In genomic region chr13:97780556-97780955, GRCm38 (mm10) we compare ENCODE assay signal across 22 mouse cellular contexts. TPM values are rescaled to one million over a fixed set of nuclear protein-coding genes. Genes with fewer than 3 reads are reported as not detected.
DNase-seq lines count a peak whose midpoint lies in the region; ATAC-seq lines count a peak whose summit lies in the region.
"Had no signal": no experiment of that assay in that cellular context is flagged by ENCODE, and none has a peak within 500 bp of the region (broad histone marks: within the 10 kb centered on the region; RNA-seq: fewer than 3 reads in every experiment).

No protein-coding gene starts in this region.

- no peaks in the 10 kb centered on the region for H3K9me3 ChIP-seq in embryonic facial prominence, embryonic 13.5 days
- H3K9me3 ChIP-seq in embryonic facial prominence, embryonic 10.5 days: no peaks in the 10 kb centered on the region
- no peaks in the 10 kb centered on the region for H3K9me3 ChIP-seq in liver, embryonic 12.5 days (replicated peaks)
- no peaks in the 10 kb centered on the region for H3K9me3 ChIP-seq in liver, embryonic 11.5 days (ENCODE audit: control insufficient read depth, low read length)
- H3K9me3 ChIP-seq: forebrain, embryonic 15.5 days; hindbrain, embryonic 10.5 days; midbrain, embryonic 15.5 days; neural tube, embryonic 15.5 days had no signal

- 59% methylated on average over 2 of the region's 2 CpGs for WGBS in embryonic facial prominence, embryonic 13.5 days
- WGBS in embryonic facial prominence, embryonic 10.5 days: 74% methylated on average over 2 of the region's 2 CpGs
- 49% methylated on average over 2 of the region's 2 CpGs for WGBS in liver, embryonic 12.5 days (ENCODE audit: insufficient replicate concordance)
- WGBS in liver, embryonic 11.5 days: 66% methylated on average over 2 of the region's 2 CpGs

- no peak overlapping the region for H3K9ac ChIP-seq in embryonic facial prominence, embryonic 13.5 days
- H3K9ac ChIP-seq in liver, embryonic 12.5 days: no peak overlapping the region; the same call in 1 of the 2 replicates
- H3K9ac ChIP-seq in liver, embryonic 11.5 days (ENCODE audit: low read depth, low read length): no peak overlapping the region
- H3K9ac ChIP-seq: forebrain, embryonic 15.5 days; midbrain, embryonic 15.5 days; neural tube, embryonic 15.5 days had no signal

- H3K4me1 ChIP-seq in embryonic facial prominence, embryonic 13.5 days: peaks cover 35% of the 10 kb centered on the region
- H3K4me1 ChIP-seq in embryonic facial prominence, embryonic 10.5 days: peaks cover 25% of the 10 kb centered on the region
- peaks cover 68% of the 10 kb centered on the region for H3K4me1 ChIP-seq in liver, embryonic 12.5 days
- H3K4me1 ChIP-seq in liver, embryonic 11.5 days (replicated peaks; ENCODE audit: control insufficient read depth, insufficient read depth, low read length): peaks cover 40% of the 10 kb centered on the region
- H3K4me1 ChIP-seq: forebrain, embryonic 15.5 days; midbrain, embryonic 15.5 days had no signal

- no peak overlapping the region for H3K4me2 ChIP-seq in embryonic facial prominence, embryonic 13.5 days
- no peak overlapping the region for H3K4me2 ChIP-seq in liver, embryonic 12.5 days
- no peak overlapping the region for H3K4me2 ChIP-seq in liver, embryonic 11.5 days
- H3K4me2 ChIP-seq: forebrain, embryonic 15.5 days; midbrain, embryonic 15.5 days; neural tube, embryonic 15.5 days had no signal

- no peaks in the 10 kb centered on the region for H3K27me3 ChIP-seq in embryonic facial prominence, embryonic 13.5 days
- H3K27me3 ChIP-seq in embryonic facial prominence, embryonic 10.5 days (replicated peaks; ENCODE audit: low read depth, poor library complexity, severe bottlenecking): no peaks in the 10 kb centered on the region
- no peaks in the 10 kb centered on the region for H3K27me3 ChIP-seq in liver, embryonic 12.5 days (replicated peaks)
- H3K27me3 ChIP-seq in liver, embryonic 11.5 days (replicated peaks; ENCODE audit: control insufficient read depth, insufficient read depth, low read length): no peaks in the 10 kb centered on the region
- H3K27me3 ChIP-seq: forebrain, embryonic 15.5 days; midbrain, embryonic 15.5 days; neural tube, embryonic 15.5 days had no signal

- DNase-seq in embryonic facial prominence, embryonic 10.5 days (ENCODE audit: low spot score): no peak
- no peak for DNase-seq in liver, embryonic 11.5 days (ENCODE audit: low spot score)
- DNase-seq in testis, postnatal 10 days (ENCODE audit: low spot score): peak; percentile 30
- DNase-seq in testis, postnatal 14 days (ENCODE audit: low spot score): no peak
- DNase-seq in adrenal gland, adult 18-20 months (ENCODE audit: low spot score in 2 of 2): no peak
- DNase-seq in left cerebral cortex, adult 9 months (ENCODE audit: low spot score in 2 of 2): no peak
- DNase-seq: adrenal gland, postnatal 14 days; cerebellum, adult 11 months; cerebellum, postnatal 10 days; gastrocnemius, postnatal 25 days; layer of hippocampus, postnatal 36 days; lung, adult 2 months; thymus, postnatal 14 days had no signal

- H3K36me3 ChIP-seq in embryonic facial prominence, embryonic 13.5 days: no peaks in the 10 kb centered on the region
- H3K36me3 ChIP-seq in embryonic facial prominence, embryonic 10.5 days (replicated peaks): no peaks in the 10 kb centered on the region
- H3K36me3 ChIP-seq in liver, embryonic 12.5 days: no peaks in the 10 kb centered on the region
- H3K36me3 ChIP-seq in liver, embryonic 11.5 days (ENCODE audit: control insufficient read depth, insufficient read depth, low read length): no peaks in the 10 kb centered on the region
- H3K36me3 ChIP-seq: forebrain, embryonic 15.5 days; hindbrain, embryonic 10.5 days; midbrain, embryonic 15.5 days; neural tube, embryonic 15.5 days had no signal

- ATAC-seq in embryonic facial prominence, embryonic 13.5 days (ENCODE audit: insufficient number of reproducible peaks, insufficient read depth, low FRiP score, low TSS enrichment, low read depth): no peak
- no peak for ATAC-seq in liver, embryonic 12.5 days
- ATAC-seq in liver, embryonic 11.5 days (replicated peaks; ENCODE audit: low FRiP score): no peak
- ATAC-seq: activated CD4-positive, CD25-positive, alpha-beta regulatory T cell, adult 4 months; forebrain, embryonic 15.5 days; hindbrain, postnatal 0 days; midbrain, embryonic 15.5 days had no signal

- no peak overlapping the region for H3K4me3 ChIP-seq in embryonic facial prominence, embryonic 13.5 days
- no peak overlapping the region for H3K4me3 ChIP-seq in embryonic facial prominence, embryonic 10.5 days
- H3K4me3 ChIP-seq in liver, embryonic 12.5 days: no peak overlapping the region
- H3K4me3 ChIP-seq in liver, embryonic 11.5 days (ENCODE audit: low read depth, low read length): no peak overlapping the region
- H3K4me3 ChIP-seq: forebrain, embryonic 15.5 days; hindbrain, embryonic 10.5 days; midbrain, embryonic 15.5 days; myocyte; neural tube, embryonic 15.5 days had no signal

- H3K27ac ChIP-seq in embryonic facial prominence, embryonic 13.5 days: peak overlapping the region; percentile 28
- H3K27ac ChIP-seq in embryonic facial prominence, embryonic 10.5 days (replicated peaks): no peak overlapping the region
- H3K27ac ChIP-seq in liver, embryonic 12.5 days: peak overlapping the region; percentile 75
- no peak overlapping the region; the same call in 1 of the 2 replicates for H3K27ac ChIP-seq in liver, embryonic 11.5 days (ENCODE audit: low read depth, low read length)
- H3K27ac ChIP-seq: forebrain, embryonic 15.5 days; hindbrain, embryonic 10.5 days; hindbrain, postnatal 0 days; midbrain, embryonic 15.5 days; neural tube, embryonic 15.5 days had no signal

RNA-seq across cellular contexts. Expression of gene Gm10260, which starts 20.1 kb away (rescaled TPM):
- 1.4 and 21.8 TPM in 2 replicates for polyA plus RNA-seq in embryonic facial prominence, embryonic 13.5 days (2015; fragmentation: Nextera tagmentation; extraction: Ambion mirVana)
- 5.0 and 5.4 TPM in 2 replicates for polyA plus RNA-seq in embryonic facial prominence, embryonic 10.5 days (2016; fragmentation: Nextera tagmentation; extraction: Ambion mirVana)
- 3.4 and 5.3 TPM in 2 replicates for polyA plus RNA-seq in liver, embryonic 12.5 days (2016; fragmentation: Nextera tagmentation; extraction: Ambion mirVana)
- polyA plus RNA-seq in liver, embryonic 11.5 days (2014; fragmentation: Nextera tagmentation; extraction: Ambion mirVana): 3.8 and 8.2 TPM in 2 replicates
- 100 to 1,000 TPM; 200 to 210 TPM for total RNA-seq in adrenal gland, adult 18-20 months (2021)

Comparison
In these comparisons a context has a peak if more than half of its experiments do, and no peak if none do; other contexts are left out.
1. H3K27ac ChIP-seq: peak in embryonic facial prominence, embryonic 13.5 days (single experiment) and liver, embryonic 12.5 days (single experiment); none in embryonic facial prominence, embryonic 10.5 days (single experiment) and liver, embryonic 11.5 days (single experiment).